Mouse (Mus musculus): ENCODE results near the gene Hephl1. TPM values are rescaled to one million over a fixed set of nuclear protein-coding genes. Genes with fewer than 3 reads are reported as not detected.

Gene Hephl1
- total and polyA plus RNA-seq, 3 experiments: not detected

DNA sequence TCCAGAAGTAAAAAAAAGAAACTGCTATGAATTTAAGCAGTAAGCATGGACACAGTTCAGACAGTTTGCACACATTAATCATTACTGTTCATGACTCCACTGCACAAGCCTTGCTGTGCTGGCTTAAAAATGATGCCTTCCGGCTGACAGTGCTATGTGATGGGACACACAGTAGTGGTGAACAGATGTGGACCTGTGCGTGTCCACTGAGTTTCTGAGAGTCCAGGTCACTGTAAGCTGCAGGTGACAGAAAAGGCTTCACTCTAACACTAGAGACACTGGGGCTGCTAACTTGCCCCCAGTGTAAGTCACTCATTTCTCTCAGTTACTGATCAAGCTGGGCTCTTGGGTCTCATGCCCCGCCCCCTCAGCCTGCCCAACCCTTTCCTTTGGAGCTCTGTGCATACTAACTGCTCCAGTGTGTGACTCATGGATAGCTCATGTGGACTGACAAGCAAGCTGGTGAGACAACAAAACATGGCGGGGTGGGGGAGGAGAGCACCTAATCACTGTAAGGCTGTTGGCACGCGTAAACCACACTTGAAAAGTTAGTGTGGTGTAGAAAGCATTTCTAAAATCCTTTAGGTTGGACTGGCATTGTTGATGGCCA is 43.1 kb downstream of the Hephl1 start:
- Histone ChIP-seq H3K27me3 (replicated peaks) (no peaks in the 10 kb centered on the region), H3K4me2 (ENCODE audit: insufficient read depth, low read depth, poor library complexity, severe bottlenecking) (no peak overlapping the region), H3K4me3 (replicated peaks in 1 of 3; ENCODE audit: low read depth in 2 of 3, low read length in 2 of 3, poor library complexity in 1 of 3) (no peak overlapping the region), H3K9ac (ENCODE audit: insufficient read depth, low read depth) (no peak overlapping the region), H3K9me3 (replicated peaks; ENCODE audit: low read length) (no peaks in the 10 kb centered on the region), H3K36me3 (replicated peaks in 1 of 2; ENCODE audit: control insufficient read depth in 1 of 2, insufficient read depth in 1 of 2, low read length in 1 of 2) (no peaks in the 10 kb centered on the region), H3K27ac (ENCODE audit: insufficient read depth, low read depth) (no peak overlapping the region), H3K4me1 (ENCODE audit: control insufficient read depth in 1 of 2, insufficient read depth in 2 of 2) (no peaks in the 10 kb centered on the region), H3K79me2 (replicated peaks; ENCODE audit: control insufficient read depth, extremely low read depth, insufficient read depth, poor library complexity, severe bottlenecking) (no peaks in the 10 kb centered on the region)
- in situ Hi-C loops (cut with MboI; ENCODE audit: low pct_ligation_motif_present, low pct_unique_long_range_greater_than_20kb, low sequenced_read_pairs) (no loop called here), dilution Hi-C loops (cut with MboI; ENCODE audit: extremely low pct_ligation_motif_present, extremely low pct_unique_long_range_greater_than_20kb, low sequenced_read_pairs) (no loop called here)
- TF ChIP-seq EP300 (IDR thresholded peaks at IDR 0.05; ENCODE audit: low read length) (no peak), MYC (IDR thresholded peaks at IDR 0.05; ENCODE audit: low read depth, low read length) (no peak), BHLHE40 (IDR thresholded peaks at IDR 0.05; ENCODE audit: low read depth, low read length) (no peak), ZC3H11A (IDR thresholded peaks at IDR 0.05; ENCODE audit: low read depth, low read length) (no peak), RCOR1 (conservative IDR thresholded peaks at IDR 0.05; ENCODE audit: low read depth, low read length) (no peak), CHD1 (IDR thresholded peaks at IDR 0.05; ENCODE audit: low read depth, low read length) (no peak), HCFC1 (IDR thresholded peaks at IDR 0.05; ENCODE audit: low read depth, low read length) (no peak)
- DNase-seq (ENCODE audit: extremely low read depth): no peak

DNA sequence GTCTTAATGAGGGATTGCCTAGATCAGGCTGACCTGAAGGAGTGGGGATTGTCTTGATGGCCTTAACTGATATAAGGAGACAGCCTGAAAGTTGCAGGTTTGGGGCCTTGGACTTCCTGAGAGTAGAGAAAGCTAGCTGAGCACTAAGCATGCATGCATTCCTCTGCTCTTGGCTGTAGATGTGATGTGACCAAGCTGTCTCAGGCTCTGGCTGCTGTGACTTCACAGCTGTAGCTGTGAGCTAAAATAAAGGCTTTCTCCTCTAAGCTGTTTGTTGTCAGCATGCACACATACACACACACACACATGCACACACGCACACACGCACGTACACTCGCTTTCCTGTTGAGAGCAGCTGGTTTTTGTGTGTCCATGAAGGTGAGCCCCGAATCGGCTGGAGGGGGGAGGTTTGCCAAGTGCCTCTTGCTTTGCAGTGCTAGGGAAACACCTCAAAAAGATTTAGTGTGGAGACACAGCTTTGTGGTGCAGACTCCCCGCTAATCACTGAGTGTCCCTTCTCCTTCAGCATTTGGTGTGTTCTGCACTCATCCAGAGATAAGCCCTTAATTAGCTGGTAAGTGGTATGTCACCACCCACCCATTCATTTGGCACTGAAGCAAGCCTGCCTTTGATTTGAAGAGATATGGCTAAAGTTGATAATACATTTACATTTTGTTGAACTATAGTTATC is 43.8 kb downstream of the Hephl1 start:
- no peaks in the 10 kb centered on the region for H3K36me3 ChIP-seq (replicated peaks in 1 of 2; ENCODE audit: control insufficient read depth in 1 of 2, insufficient read depth in 1 of 2, low read length in 1 of 2)
- H3K9me3 ChIP-seq (replicated peaks; ENCODE audit: low read length): no peaks in the 10 kb centered on the region
- H3K4me2 ChIP-seq (ENCODE audit: insufficient read depth, low read depth, poor library complexity, severe bottlenecking): no peak overlapping the region
- no peaks in the 10 kb centered on the region for H3K4me1 ChIP-seq (ENCODE audit: control insufficient read depth in 1 of 2, insufficient read depth in 2 of 2)
- dilution Hi-C loops (cut with MboI; ENCODE audit: extremely low pct_ligation_motif_present, extremely low pct_unique_long_range_greater_than_20kb, low sequenced_read_pairs) (no loop called here), in situ Hi-C loops (cut with MboI; ENCODE audit: low pct_ligation_motif_present, low pct_unique_long_range_greater_than_20kb, low sequenced_read_pairs) (no loop called here)
- no peaks in the 10 kb centered on the region for H3K79me2 ChIP-seq (replicated peaks; ENCODE audit: control insufficient read depth, extremely low read depth, insufficient read depth, poor library complexity, severe bottlenecking)
- no peak overlapping the region for H3K9ac ChIP-seq (ENCODE audit: insufficient read depth, low read depth)
- H3K4me3 ChIP-seq (replicated peaks in 1 of 3; ENCODE audit: low read depth in 2 of 3, low read length in 2 of 3, poor library complexity in 1 of 3): no peak overlapping the region
- DNase-seq (ENCODE audit: extremely low read depth): no peak
- H3K27ac ChIP-seq (ENCODE audit: insufficient read depth, low read depth): no peak overlapping the region
- TF ChIP-seq USF2 (conservative IDR thresholded peaks at IDR 0.05; ENCODE audit: low read depth, low read length) (no peak), CTCF (conservative IDR thresholded peaks at IDR 0.05 in 1 of 2, IDR thresholded peaks at IDR 0.05 in 1 of 2; ENCODE audit: low read depth in 2 of 2, low read length in 2 of 2) (no peak), CHD2 (IDR thresholded peaks at IDR 0.05; ENCODE audit: low read length) (no peak), SMC3 (IDR thresholded peaks at IDR 0.05; ENCODE audit: low read depth, low read length) (no peak), E2F4 (IDR thresholded peaks at IDR 0.05; ENCODE audit: insufficient replicate concordance, low read depth, low read length) (no peak)
- H3K27me3 ChIP-seq (replicated peaks): no peaks in the 10 kb centered on the region

DNA sequence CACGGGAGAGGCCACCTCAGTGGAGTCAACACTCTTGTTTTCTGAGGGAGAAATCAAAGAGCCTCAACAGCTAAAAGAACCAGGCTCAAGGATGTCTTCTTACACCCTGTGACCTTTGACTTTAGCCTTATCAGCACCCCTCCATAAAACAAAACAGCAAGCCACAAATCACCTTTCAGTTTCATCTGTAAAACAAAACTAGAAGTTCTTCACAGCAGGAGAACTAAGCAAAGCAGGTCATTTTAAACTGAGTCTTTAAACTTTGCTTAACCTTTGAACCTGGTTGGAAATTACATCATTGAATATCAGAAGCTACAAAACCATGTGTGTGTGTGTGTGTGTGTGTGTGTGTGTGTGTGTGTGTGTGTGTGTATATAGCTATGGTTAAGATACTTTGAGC is 47.7 kb downstream of the Hephl1 start:
- Histone ChIP-seq H3K79me2 (replicated peaks; ENCODE audit: control insufficient read depth, extremely low read depth, insufficient read depth, poor library complexity, severe bottlenecking) (no peaks in the 10 kb centered on the region), H3K36me3 (replicated peaks in 1 of 2; ENCODE audit: control insufficient read depth in 1 of 2, insufficient read depth in 1 of 2, low read length in 1 of 2) (no peaks in the 10 kb centered on the region), H3K4me1 (ENCODE audit: control insufficient read depth in 1 of 2, insufficient read depth in 2 of 2) (peaks cover 0 to under 1% of the 10 kb centered on the region in 2 experiments; a peak in 1 of 4 replicates), H3K9me3 (replicated peaks; ENCODE audit: low read length) (no peaks in the 10 kb centered on the region), H3K9ac (ENCODE audit: insufficient read depth, low read depth) (no peak overlapping the region), H3K4me2 (ENCODE audit: insufficient read depth, low read depth, poor library complexity, severe bottlenecking) (0 out of 2 replicates have a peak overlapping the region, but pooled peaks have one; percentile 21), H3K27me3 (replicated peaks) (no peaks in the 10 kb centered on the region), H3K27ac (ENCODE audit: insufficient read depth, low read depth) (no peak overlapping the region), H3K4me3 (replicated peaks in 1 of 3; ENCODE audit: low read depth in 2 of 3, low read length in 2 of 3, poor library complexity in 1 of 3) (no peak overlapping the region)
- dilution Hi-C loops (cut with MboI; ENCODE audit: extremely low pct_ligation_motif_present, extremely low pct_unique_long_range_greater_than_20kb, low sequenced_read_pairs): no loop called here
- TF ChIP-seq ZC3H11A (IDR thresholded peaks at IDR 0.05; ENCODE audit: low read depth, low read length) (no peak), POLR2AphosphoS2 (IDR thresholded peaks at IDR 0.05; ENCODE audit: low read depth, low read length) (no peak), TCF12 (IDR thresholded peaks at IDR 0.05; ENCODE audit: low read depth, low read length) (no peak), MAZ (IDR thresholded peaks at IDR 0.05; ENCODE audit: low read depth, low read length) (no peak), KAT2A (IDR thresholded peaks at IDR 0.05; ENCODE audit: insufficient replicate concordance, low read length) (no peak), MYC (IDR thresholded peaks at IDR 0.05; ENCODE audit: low read depth, low read length) (no peak), NELFE (IDR thresholded peaks at IDR 0.05; ENCODE audit: low read depth, low read length) (no peak), PAX5 (IDR thresholded peaks at IDR 0.05; ENCODE audit: low read length) (no peak), UBTF (IDR thresholded peaks at IDR 0.05; ENCODE audit: low read depth, low read length) (no peak), E2F4 (IDR thresholded peaks at IDR 0.05; ENCODE audit: insufficient replicate concordance, low read depth, low read length) (no peak), JUND (conservative IDR thresholded peaks at IDR 0.05; ENCODE audit: low read depth, low read length) (no peak), GABPA (IDR thresholded peaks at IDR 0.05; ENCODE audit: insufficient replicate concordance, low read depth, low read length) (no peak), EP300 (IDR thresholded peaks at IDR 0.05; ENCODE audit: low read length) (no peak), USF2 (conservative IDR thresholded peaks at IDR 0.05; ENCODE audit: low read depth, low read length) (no peak), ETS1 (conservative IDR thresholded peaks at IDR 0.05; ENCODE audit: low read depth, low read length) (no peak), CHD1 (IDR thresholded peaks at IDR 0.05; ENCODE audit: low read depth, low read length) (no peak), USF1 (IDR thresholded peaks at IDR 0.05; ENCODE audit: low read depth, low read length) (no peak), MAFK (IDR thresholded peaks at IDR 0.05; ENCODE audit: insufficient replicate concordance, low read length) (no peak)
- DNase-seq (ENCODE audit: extremely low read depth): no peak
- in situ Hi-C loops (cut with MboI; ENCODE audit: low pct_ligation_motif_present, low pct_unique_long_range_greater_than_20kb, low sequenced_read_pairs): no loop called here
